Mouse (Mus musculus): ENCODE data around the gene Gm13199.
A peak's percentile ranks its signal among the peaks of the same experiment; 100 is the strongest.

The Gm13199 gene

GRCm38 (mm10) chr2:5862834-5863233 is at the start of gene Gm13199:
TSS of gene Gm13199 (minus strand) at chr2:5862934.
- DNase-seq, result no peak

- no peak for DNase-seq
Measured at GRCm38 (mm10) chr2:5911282-5911965, 48.7 kb upstream of the Gm13199 start.

- DNase-seq, result peak; percentile 53
Measured at GRCm38 (mm10) chr2:5906625-5907024, 43.9 kb upstream of the Gm13199 start.

GRCm38 (mm10) chr2:5906092-5906491 is 43.4 kb upstream of the Gm13199 start:
- no peak for DNase-seq

- DNase-seq, result peak; percentile 30
Measured at GRCm38 (mm10) chr2:5900145-5900544, 37.4 kb upstream of the Gm13199 start.

GRCm38 (mm10) chr2:5894843-5895570 is 32.3 kb upstream of the Gm13199 start, which contains the start of gene Sec61a2:
TSS of gene Sec61a2 (minus strand) at chr2:5895432.
- DNase-seq, result peak; percentile 93

- no peak for DNase-seq
Measured at GRCm38 (mm10) chr2:5894296-5894695, 31.6 kb upstream of the Gm13199 start.

- DNase-seq, result no peak
Measured at GRCm38 (mm10) chr2:5889412-5889811, 26.7 kb upstream of the Gm13199 start.

GRCm38 (mm10) chr2:5888865-5889264 is 26.1 kb upstream of the Gm13199 start:
- no peak for DNase-seq

GRCm38 (mm10) chr2:5877446-5877845 is 14.7 kb upstream of the Gm13199 start:
- no peak for DNase-seq

- no peak for DNase-seq
Measured at GRCm38 (mm10) chr2:5869746-5870145, 7.0 kb upstream of the Gm13199 start.

- DNase-seq, result no peak
Measured at GRCm38 (mm10) chr2:5867681-5868080, 4.9 kb upstream of the Gm13199 start.

- no peak for DNase-seq
Measured at GRCm38 (mm10) chr2:5851866-5852265, 10.9 kb downstream of the Gm13199 start.

GRCm38 (mm10) chr2:5851116-5851515 is 11.6 kb downstream of the Gm13199 start:
- DNase-seq, result no peak

GRCm38 (mm10) chr2:5845826-5846225 is 16.9 kb downstream of the Gm13199 start:
- DNase-seq, result no peak

- peak; percentile 87 for DNase-seq
Measured at GRCm38 (mm10) chr2:5844873-5845631, 17.7 kb downstream of the Gm13199 start, which contains the start of the genes Nudt5 and Cdc123. TSS of gene Nudt5 (plus strand) at chr2:5845019. TSS of gene Cdc123 (minus strand) at chr2:5845164.

- no peak for DNase-seq
Measured at GRCm38 (mm10) chr2:5844181-5844872, 18.4 kb downstream of the Gm13199 start.

GRCm38 (mm10) chr2:5840815-5841214 is 21.9 kb downstream of the Gm13199 start:
- no peak for DNase-seq

GRCm38 (mm10) chr2:5825265-5825913 is 37.3 kb downstream of the Gm13199 start:
- no peak for DNase-seq

- DNase-seq, result no peak
Measured at GRCm38 (mm10) chr2:5824685-5825084, 38.0 kb downstream of the Gm13199 start.

GRCm38 (mm10) chr2:5824213-5824612 is 38.5 kb downstream of the Gm13199 start:
- DNase-seq, result no peak

GRCm38 (mm10) chr2:5822449-5822848 is 40.3 kb downstream of the Gm13199 start:
- no peak for DNase-seq
